Mouse (Mus musculus) CH12.LX (cell line): Measurements from ENCODE around the gene Ank3. TPM values are rescaled to one million over a fixed set of nuclear protein-coding genes. Genes with fewer than 3 reads are reported as not detected.

Experiments used
- DNase-seq: peaks from one replicate; pipeline ENCODE4 v3.0.0-alpha.2; 2013; ENCODE audit errors: extremely low read depth
- H3K27ac ChIP-seq: 2 replicates; pipeline ENCODE4 v1.5.1; 2012; ENCODE audit warnings: low read depth, mild to moderate bottlenecking, control low read depth, moderate library complexity; ENCODE audit not compliant: insufficient read depth
- H3K27me3 ChIP-seq: replicated peaks from 2 replicates; pipeline ENCODE3; 2012; ENCODE audit warnings: inconsistent platforms
- H3K36me3 ChIP-seq, 2 experiments: replicated peaks in 1 of 2; 2 replicates each; pipeline versions ENCODE3 to v1.6.1; 2012; ENCODE audit warnings: inconsistent platforms in 1 of 2, low read length in 1 of 2, mild to moderate bottlenecking in 1 of 2, mixed read lengths in 1 of 2, moderate library complexity in 1 of 2; ENCODE audit not compliant: control insufficient read depth in 1 of 2, insufficient read depth in 1 of 2
- H3K4me1 ChIP-seq, 2 experiments: 2 replicates each; pipeline ENCODE4 v1.6.1; 2012; ENCODE audit warnings: inconsistent platforms in 1 of 2, moderate library complexity in 1 of 2; ENCODE audit not compliant: insufficient read depth in 2 of 2, control insufficient read depth in 1 of 2
- H3K4me2 ChIP-seq: 2 replicates; pipeline ENCODE4 v1.6.1; 2012; ENCODE audit warnings: low read depth, mild to moderate bottlenecking, control low read depth; ENCODE audit not compliant: poor library complexity, insufficient read depth, severe bottlenecking
- H3K4me3 ChIP-seq, 3 experiments: fragments of 150-350 bp in 1 of 3; sonication (generic) in 1 of 3; replicated peaks in 1 of 3; 2 replicates each; pipeline versions ENCODE3 to v1.5.1; 2011 to 2012; ENCODE audit warnings: low read depth in 2 of 3, low read length in 2 of 3, mild to moderate bottlenecking in 2 of 3, moderate library complexity in 2 of 3, control low read depth in 1 of 3, improper control_type of control experiment in 1 of 3, inconsistent platforms in 1 of 3, mixed read lengths in 1 of 3; ENCODE audit not compliant: poor library complexity in 1 of 3
- H3K79me2 ChIP-seq: replicated peaks from 2 replicates; pipeline ENCODE4 v1.6.1; 2012; ENCODE audit warnings: mild to moderate bottlenecking, moderate library complexity; ENCODE audit not compliant: control insufficient read depth, poor library complexity, insufficient read depth, severe bottlenecking; ENCODE audit errors: extremely low read depth
- H3K9ac ChIP-seq: 2 replicates; pipeline ENCODE4 v1.6.1; 2012; ENCODE audit warnings: low read depth, mild to moderate bottlenecking, control low read depth, moderate library complexity; ENCODE audit not compliant: insufficient read depth
- H3K9me3 ChIP-seq: replicated peaks from 2 replicates; pipeline ENCODE3; 2012; ENCODE audit warnings: low read length, inconsistent platforms, mixed read lengths
- BHLHE40 ChIP-seq: IDR thresholded peaks from 2 replicates; pipeline ENCODE4 v1.6.1; 2011; ENCODE audit warnings: mild to moderate bottlenecking, low read depth, low read length, improper control_type of control experiment
- CHD1 ChIP-seq: IDR thresholded peaks from 2 replicates; pipeline ENCODE4 v1.6.1; 2012; ENCODE audit warnings: low read depth, low read length, improper control_type of control experiment, inconsistent platforms
- ELF1 ChIP-seq: IDR thresholded peaks from 2 replicates; pipeline ENCODE4 v1.6.1; 2014; ENCODE audit warnings: low read depth, mild to moderate bottlenecking, inconsistent platforms, low read length, improper control_type of control experiment
- EP300 ChIP-seq: IDR thresholded peaks from 2 replicates; pipeline ENCODE4 v1.6.1; 2011; ENCODE audit warnings: low read length, improper control_type of control experiment
- ETS1 ChIP-seq: conservative IDR thresholded peaks from 2 replicates; pipeline ENCODE4 v1.6.1; 2012; ENCODE audit warnings: low read depth, mild to moderate bottlenecking, inconsistent platforms, low read length, improper control_type of control experiment, moderate library complexity
- HCFC1 ChIP-seq: IDR thresholded peaks from 2 replicates; pipeline ENCODE4 v1.6.1; 2012; ENCODE audit warnings: low read depth, mild to moderate bottlenecking, inconsistent platforms, low read length, improper control_type of control experiment
- IRF4 ChIP-seq: IDR thresholded peaks from 2 replicates; pipeline ENCODE4 v1.6.1; 2014; ENCODE audit warnings: low read depth, mild to moderate bottlenecking, inconsistent platforms, low read length, improper control_type of control experiment
- MAX ChIP-seq: IDR thresholded peaks from 2 replicates; pipeline ENCODE4 v1.6.1; 2011; ENCODE audit warnings: low read length, improper control_type of control experiment
- MEF2A ChIP-seq: IDR thresholded peaks from 2 replicates; pipeline ENCODE4 v1.6.1; 2014; ENCODE audit warnings: low read depth, mild to moderate bottlenecking, inconsistent platforms, low read length, improper control_type of control experiment, borderline replicate concordance
- MYC ChIP-seq: IDR thresholded peaks from 2 replicates; pipeline ENCODE4 v1.6.1; 2011; ENCODE audit warnings: low read depth, mild to moderate bottlenecking, improper control_type of control experiment, low read length
- NRF1 ChIP-seq: IDR thresholded peaks from 2 replicates; pipeline ENCODE4 v1.6.1; 2014; ENCODE audit warnings: low read depth, mild to moderate bottlenecking, inconsistent platforms, low read length, improper control_type of control experiment, moderate library complexity
- RAD21 ChIP-seq: IDR thresholded peaks from 2 replicates; pipeline ENCODE4 v1.6.1; 2011; ENCODE audit warnings: low read depth, mild to moderate bottlenecking, low read length, improper control_type of control experiment, moderate library complexity
- RCOR1 ChIP-seq: conservative IDR thresholded peaks from 2 replicates; pipeline ENCODE4 v1.6.1; 2012; ENCODE audit warnings: low read depth, mild to moderate bottlenecking, inconsistent platforms, low read length, improper control_type of control experiment
- USF1 ChIP-seq: IDR thresholded peaks from 2 replicates; pipeline ENCODE4 v1.6.1; 2014; ENCODE audit warnings: low read depth, mild to moderate bottlenecking, inconsistent platforms, low read length, improper control_type of control experiment
- USF2 ChIP-seq: conservative IDR thresholded peaks from 2 replicates; pipeline ENCODE4 v1.6.1; 2011; ENCODE audit warnings: low read depth, low read length, improper control_type of control experiment
- ZMIZ1 ChIP-seq: IDR thresholded peaks from 2 replicates; pipeline ENCODE4 v1.6.1; 2012; ENCODE audit warnings: low read depth, mild to moderate bottlenecking, inconsistent platforms, low read length, improper control_type of control experiment
- ZNF384 ChIP-seq: IDR thresholded peaks from 2 replicates; pipeline ENCODE4 v1.6.1; 2012; ENCODE audit warnings: low read depth, low read length, improper control_type of control experiment, inconsistent platforms
- dilution Hi-C: fragments of 300-500 bp; cut with MboI; formaldehyde crosslinking; loops from 2 replicates; pipeline ENCODE4 v1.14.3; 2020; ENCODE audit warnings: low sequenced_read_pairs; ENCODE audit not compliant: extremely low pct_unique_long_range_greater_than_20kb, extremely low pct_ligation_motif_present
- in situ Hi-C: fragments of 300-500 bp; cut with MboI; formaldehyde crosslinking; loops from 3 replicates; pipeline ENCODE4 v1.14.3; 2019; ENCODE audit warnings: low sequenced_read_pairs, low pct_ligation_motif_present, low pct_unique_long_range_greater_than_20kb, mixed read lengths
- polyA plus RNA-seq: library from polyadenylated mRNA; unstranded; fragments of >175 nt; gene quantifications from 2 replicates; pipeline ENCODE4 v1.2.1, GENCODE M21; 2012; ENCODE audit warnings: low read depth; ENCODE audit not compliant: insufficient read length
- total RNA-seq, 2 experiments: library from RNA; depleted of rRNA; stranded (reverse); fragments of 300-350 nt in 1 of 2; fragments of >200 nt in 1 of 2; gene quantifications; 2 replicates each; pipeline ENCODE4 v1.2.3; 2012 to 2014

Gene Ank3
- total and polyA plus RNA-seq, 3 experiments: 4.7 to 8.3 (median 6.2) TPM

DNA sequence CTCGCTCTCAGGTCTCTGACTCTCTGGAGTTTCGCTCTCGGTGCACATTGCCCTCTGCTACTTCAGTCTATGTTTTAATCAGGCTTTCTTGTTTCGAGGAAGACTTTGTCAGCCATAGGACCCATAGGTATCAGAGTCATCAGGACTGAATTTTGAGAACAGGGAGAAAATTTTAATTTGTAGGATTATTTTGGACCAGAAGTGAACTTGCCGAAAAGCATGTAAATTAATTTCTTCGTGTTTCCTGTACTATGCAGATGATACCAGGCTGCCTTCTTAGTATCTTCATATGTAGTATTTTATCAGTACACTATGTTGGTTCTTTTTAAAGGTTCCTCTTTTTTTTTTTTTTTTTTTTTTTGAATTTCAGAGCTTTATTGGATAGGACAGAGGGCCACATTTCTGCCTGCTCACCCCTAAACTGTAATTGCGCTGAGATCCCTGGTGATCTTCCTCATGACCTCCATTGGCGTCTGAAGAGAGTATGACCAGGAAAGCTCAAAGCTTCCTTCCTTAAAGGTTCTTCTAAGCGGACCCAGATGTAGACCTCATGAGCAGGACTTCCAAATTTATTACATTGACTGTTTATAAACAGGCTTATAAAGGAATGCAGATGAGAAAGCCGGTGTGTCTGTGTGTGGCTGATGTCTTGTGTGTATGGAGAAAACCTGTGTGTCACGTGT, 551.8 kb downstream of the Ank3 start:
- Histone ChIP-seq H3K79me2 (no peaks in the 10 kb centered on the region), H3K4me2 (no peak overlapping the region; the same call in 1 of the 2 replicates), H3K36me3 (peaks cover 0 to 11% of the 10 kb centered on the region in 2 experiments), H3K4me3 (no peak overlapping the region), H3K9ac (no peak overlapping the region), H3K4me1 (peaks cover 4 to 21% of the 10 kb centered on the region in 2 experiments), H3K27me3 (no peaks in the 10 kb centered on the region), H3K9me3 (no peaks in the 10 kb centered on the region), H3K27ac (no peak overlapping the region)
- TF ChIP-seq ZNF384 (peak; percentile 89), ZMIZ1 (no peak)
- in situ Hi-C loops (no loop called here), dilution Hi-C loops (no loop called here)
- no peak for DNase-seq

DNA sequence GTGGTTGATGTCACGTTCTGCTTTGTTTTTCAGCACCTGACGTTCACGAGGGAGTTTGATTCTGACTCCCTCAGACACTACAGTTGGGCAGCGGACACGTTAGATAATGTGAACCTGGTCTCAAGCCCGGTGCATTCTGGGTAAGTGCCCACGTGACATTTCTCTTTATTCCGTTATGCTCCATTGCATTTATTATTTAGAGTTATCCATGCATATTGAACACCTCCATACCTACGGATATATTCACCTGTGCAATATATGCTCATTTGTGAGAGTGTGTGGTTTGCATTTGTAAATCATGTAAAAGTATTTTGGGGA, 552.3 kb downstream of the Ank3 start:
- Histone ChIP-seq H3K9me3 (no peaks in the 10 kb centered on the region), H3K27me3 (no peaks in the 10 kb centered on the region), H3K4me1 (peaks cover 4 to 23% of the 10 kb centered on the region in 2 experiments), H3K9ac (no peak overlapping the region), H3K27ac (no peak overlapping the region), H3K4me2 (no peak overlapping the region), H3K4me3 (no peak overlapping the region), H3K36me3 (peaks cover 0 to 12% of the 10 kb centered on the region in 2 experiments), H3K79me2 (no peaks in the 10 kb centered on the region)
- dilution Hi-C loops (no loop called here), in situ Hi-C loops (no loop called here)
- TF ChIP-seq ELF1 (no peak), BHLHE40 (peak; percentile 59)
- no peak for DNase-seq

DNA sequence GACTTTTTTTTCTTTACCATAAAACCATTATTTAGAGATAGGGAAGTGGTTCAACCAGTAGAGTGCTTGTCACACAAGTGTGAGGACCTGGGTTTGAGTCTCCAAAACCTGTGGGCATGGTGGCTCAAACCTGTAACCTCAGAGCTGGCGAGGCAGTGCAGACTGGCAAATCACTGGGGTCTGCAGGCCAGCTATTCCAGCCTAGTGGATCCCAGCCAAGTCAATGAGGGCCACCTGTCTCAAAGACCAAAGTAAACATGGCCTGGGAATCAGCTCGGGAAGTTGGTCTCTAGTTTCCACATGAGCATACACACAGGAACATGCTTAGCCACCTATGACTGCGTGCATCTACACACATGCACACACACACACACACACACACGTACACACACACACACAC, 552.9 kb downstream of the Ank3 start:
- dilution Hi-C loops: no loop called here
- peaks cover 4 to 23% of the 10 kb centered on the region in 2 experiments for H3K4me1 ChIP-seq
- in situ Hi-C loops: no loop called here
- H3K27me3 ChIP-seq: no peaks in the 10 kb centered on the region
- H3K4me2 ChIP-seq: no peak overlapping the region
- no peak overlapping the region for H3K27ac ChIP-seq
- H3K36me3 ChIP-seq: peaks cover 0 to 17% of the 10 kb centered on the region in 2 experiments
- H3K4me3 ChIP-seq: no peak overlapping the region
- H3K9me3 ChIP-seq: no peaks in the 10 kb centered on the region
- TF ChIP-seq USF1 (no peak), MYC (no peak), MEF2A (no peak), NRF1 (no peak), IRF4 (no peak), CHD1 (no peak), MAX (no peak), ZNF384 (no peak), HCFC1 (no peak), RCOR1 (no peak), RAD21 (no peak), ZMIZ1 (no peak), ETS1 (no peak), EP300 (no peak), USF2 (no peak)
- DNase-seq: no peak
- H3K9ac ChIP-seq: no peak overlapping the region
- no peaks in the 10 kb centered on the region for H3K79me2 ChIP-seq
